Mouse (Mus musculus): ENCODE measurements around the gene Ube3c.
A peak's percentile ranks its signal among the peaks of the same experiment; 100 is the strongest.
"Not testable (repeated sequence)": the region's sequence is repeated elsewhere in the genome, so short reads cannot be mapped to it uniquely, and the experiment has no call there.

Gene Ube3c

DNA sequence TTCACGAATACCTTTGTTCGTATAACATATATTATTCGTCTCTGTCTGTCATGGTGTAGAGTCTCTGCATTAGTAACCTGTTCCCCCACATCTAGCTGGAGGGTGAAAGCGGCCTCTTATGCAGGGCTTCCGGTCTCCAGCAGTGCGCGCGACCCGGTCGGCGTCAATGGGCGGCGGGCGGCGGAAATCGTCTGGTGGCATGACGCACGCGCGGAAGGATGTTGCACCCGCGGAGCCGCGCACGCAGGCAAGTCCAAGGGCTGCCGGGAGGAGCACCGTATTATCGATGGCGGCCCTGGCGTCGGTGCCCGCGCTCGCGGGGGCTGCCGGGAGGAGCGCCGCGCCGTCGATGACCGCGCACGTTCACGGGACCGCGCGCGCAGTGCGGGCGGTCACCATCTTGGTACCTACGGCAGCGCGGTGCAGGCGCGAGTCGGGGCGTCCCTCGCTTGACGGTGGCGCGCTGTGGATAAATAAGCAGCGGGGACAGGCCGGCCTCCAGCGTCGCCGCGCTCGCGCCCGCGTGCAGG is at the start of gene Ube3c:
TSS of gene Ube3c (plus strand) at position 395 of the 530 bp plus-strand sequence.
- ATAC-seq (ENCODE audit: low TSS enrichment): peak; percentile 97

DNA sequence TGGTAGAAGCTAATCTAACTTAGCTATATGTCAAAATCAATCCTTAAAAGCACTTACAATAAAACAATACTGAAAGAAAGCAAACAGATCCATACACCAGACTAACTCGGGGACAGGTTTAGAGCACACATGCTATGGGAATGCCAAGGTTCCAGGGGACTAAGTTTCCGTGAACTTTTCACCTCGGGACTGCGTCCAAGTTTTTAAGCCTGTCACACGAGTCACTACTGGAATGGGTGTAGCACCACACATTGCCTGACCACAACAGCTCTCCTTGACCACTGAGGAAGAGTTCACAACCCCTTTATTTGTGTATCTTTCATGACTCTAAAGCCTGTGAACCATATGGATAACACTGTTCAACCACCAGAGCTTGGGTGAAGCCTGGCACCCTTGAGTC is 8.9 kb upstream of the Ube3c start:
- ATAC-seq (ENCODE audit: low TSS enrichment): no peak

DNA sequence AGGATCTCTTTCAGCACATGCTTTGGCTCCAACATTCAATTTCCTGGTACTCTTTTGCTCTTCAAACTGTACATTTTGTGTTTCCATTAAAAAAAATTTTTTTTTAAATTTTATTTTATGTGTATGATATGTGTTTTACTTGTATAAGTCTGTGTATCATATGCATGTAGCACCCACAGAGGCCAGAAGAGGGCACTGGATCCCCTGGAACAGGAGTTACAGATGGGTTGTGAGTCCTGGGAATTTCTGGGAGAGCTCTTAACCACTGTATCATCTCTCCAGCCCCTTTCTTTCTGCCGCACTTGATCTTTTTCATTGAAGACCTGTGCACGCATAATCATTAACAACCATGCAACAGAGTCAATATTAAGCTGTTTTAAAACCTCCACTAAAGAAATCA is 8.4 kb upstream of the Ube3c start:
- ATAC-seq (ENCODE audit: low TSS enrichment): no peak

DNA sequence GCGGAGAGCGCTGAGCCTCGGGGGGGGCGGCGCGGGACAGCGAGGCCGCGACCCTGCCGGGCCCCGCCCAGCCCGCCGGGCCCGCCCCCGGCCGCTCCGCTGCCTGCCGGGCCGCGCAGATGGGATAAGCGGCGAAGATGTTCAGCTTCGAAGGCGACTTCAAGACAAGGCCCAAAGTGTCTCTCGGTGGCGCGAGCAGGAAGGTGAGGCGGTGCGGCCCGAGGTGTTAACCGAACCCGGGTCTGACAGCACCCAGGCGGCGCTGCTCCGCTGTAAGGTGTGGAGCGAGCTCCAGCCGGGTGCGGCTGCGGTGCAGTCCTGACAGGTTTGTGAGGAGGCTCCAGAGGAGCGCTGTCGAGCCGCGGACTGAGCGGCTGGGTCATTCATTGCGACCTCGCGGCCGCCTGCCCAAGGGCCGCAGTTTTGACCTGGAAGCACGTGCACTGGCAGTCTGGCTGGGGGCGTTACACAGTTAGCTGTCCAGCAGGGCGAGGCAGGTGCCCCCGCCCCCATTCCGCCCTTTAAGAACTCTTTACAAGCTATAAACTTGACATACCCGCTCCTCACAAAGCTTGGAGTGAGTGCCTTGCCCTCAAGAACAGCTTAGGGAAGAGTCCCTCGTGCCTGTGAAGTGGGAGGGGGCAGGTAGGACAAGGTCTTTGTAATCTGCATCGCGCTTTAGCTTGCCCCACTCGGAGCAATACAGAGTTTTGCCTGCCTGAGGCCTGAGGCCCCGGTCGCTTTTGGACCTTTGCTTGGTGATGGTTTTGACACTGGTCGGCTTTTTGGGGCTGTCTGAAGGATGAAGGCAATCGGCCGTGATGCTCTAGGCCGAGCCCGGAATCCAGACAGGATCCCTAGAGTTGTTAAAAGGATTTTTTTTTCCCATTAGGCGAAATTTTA is 587 bp downstream of the Ube3c start:
- peak; percentile 54 for ATAC-seq (ENCODE audit: low TSS enrichment)

DNA sequence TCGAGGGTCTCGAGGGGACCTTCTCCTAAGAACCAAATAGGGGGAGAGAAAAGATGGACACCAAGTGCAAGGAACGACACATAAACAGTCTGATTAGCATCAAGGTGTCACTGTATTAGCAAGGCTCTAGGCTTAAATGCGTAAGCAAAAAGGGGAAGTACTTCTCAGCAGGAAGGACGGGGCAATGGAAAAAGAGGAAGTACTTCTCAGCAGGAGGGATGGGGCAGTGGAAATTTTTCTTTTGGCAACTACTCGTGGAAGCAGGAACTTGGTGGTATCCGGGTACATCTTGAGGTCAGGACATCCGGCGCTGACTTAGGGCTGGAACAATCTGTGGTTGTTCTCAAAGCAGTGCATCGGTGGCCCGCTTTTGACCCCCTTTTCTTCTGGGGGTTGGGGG is 5.2 kb downstream of the Ube3c start:
- not testable (repeated sequence) for ATAC-seq (ENCODE audit: low TSS enrichment)

DNA sequence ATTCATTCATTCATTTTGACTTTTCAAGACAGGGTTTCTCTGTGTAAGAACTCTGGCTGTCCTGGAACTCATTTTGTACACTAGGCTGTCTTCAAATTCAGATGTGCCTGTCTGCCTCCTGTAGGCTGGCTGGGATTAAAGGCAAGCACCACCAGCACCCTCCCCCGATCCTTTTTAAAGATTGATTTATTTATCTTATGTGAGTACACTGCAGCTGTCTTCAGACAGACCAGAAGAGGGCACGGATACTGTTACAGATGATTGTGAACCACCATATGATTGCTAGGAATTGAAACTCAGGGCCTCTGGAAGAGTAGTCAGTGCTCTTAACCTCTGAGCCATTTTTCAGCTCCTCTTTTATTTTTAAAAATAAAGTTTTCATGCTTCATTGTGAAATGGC is 6.0 kb downstream of the Ube3c start:
- ATAC-seq (ENCODE audit: low TSS enrichment): no peak

DNA sequence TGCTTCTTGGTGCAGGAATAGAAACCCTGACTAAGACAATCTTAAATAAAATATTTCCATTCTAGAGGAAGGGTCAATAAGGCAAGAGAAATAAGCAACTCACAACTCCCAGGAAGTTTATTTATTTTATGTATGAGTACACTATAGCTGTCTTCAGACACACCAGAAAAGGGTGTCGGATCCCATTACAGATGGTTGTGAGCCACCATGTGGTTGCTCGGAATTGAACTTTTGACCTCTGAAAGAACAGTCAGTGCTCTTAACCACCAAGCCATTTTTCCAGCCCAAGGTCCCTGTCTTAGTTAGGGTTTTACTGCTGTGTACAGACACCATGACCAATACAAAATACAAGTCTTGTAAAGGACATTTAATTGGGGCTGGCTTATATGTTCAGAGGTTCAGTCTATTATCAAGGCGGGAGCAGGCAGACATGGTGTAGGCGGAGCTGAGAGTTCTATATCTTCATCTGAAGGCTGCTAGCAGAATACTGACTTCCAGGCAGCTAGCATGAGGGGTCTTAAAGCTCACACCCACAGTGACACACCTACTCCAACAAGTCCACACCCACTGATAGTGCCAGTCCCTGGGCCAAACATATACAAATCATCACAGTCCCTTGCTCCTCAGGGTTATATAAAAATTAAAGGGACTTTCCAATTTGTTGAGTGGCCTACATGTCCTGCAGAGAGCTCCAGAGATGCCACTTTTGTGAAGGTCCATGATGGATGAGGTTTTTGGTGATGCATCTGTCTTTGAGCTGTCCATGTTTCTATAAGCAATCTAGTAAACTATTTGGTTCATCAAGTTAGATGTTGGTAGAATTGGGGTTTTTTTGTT is 9.0 kb downstream of the Ube3c start:
- no peak for ATAC-seq (ENCODE audit: low TSS enrichment)

DNA sequence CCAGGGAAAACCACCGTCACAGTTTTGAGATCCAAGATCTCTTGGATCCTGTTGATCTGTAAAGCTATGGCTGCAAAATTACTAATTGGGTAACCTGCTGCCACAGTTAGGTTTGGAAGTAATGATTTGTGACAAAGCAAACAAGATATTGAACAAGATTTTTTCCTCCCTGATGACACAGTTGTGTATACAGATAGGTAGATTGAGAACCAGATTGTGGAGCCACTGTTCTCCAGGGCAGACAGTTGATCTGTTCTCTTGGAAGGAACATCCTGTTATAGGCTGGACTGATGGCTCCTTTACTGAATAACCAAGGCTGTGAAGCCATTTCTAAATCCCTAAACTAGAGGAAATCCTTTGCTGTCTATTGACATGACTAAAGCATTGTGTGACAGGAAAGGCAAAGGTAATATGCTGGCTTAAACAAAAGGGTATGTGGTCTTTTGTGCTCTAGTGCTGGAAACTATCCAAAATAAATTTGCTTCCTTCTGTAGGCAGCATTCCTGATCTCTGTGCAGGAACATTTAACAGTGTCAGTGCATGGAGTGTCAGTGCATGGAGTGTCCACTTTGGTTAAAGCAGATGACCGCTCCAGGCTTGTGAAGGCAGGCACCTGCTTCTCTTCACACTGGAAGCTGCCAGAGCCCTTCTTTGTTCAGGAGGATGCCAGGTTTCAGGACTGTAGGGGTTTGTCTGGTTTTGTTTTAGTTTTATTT is 15.0 kb downstream of the Ube3c start:
- no peak for ATAC-seq (ENCODE audit: low TSS enrichment)

DNA sequence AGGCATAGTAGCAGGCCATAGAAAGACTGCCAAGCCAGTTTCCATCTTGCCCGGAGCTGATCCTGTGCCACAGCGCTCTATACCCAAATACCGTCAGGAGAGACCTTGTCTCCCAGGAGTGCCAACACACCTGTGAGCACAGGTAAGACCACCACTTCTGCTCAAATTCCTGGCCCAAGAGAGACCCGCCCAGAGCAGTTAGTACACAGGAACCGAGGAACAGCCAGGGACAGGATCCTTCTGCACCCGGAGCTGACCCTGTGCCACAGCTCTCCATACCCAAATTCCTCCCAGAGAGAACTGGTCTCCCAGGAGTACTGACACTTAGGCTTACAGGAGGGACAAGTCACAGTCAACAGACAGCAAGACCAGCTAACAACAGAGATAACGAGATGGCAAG is 23.1 kb downstream of the Ube3c start:
- ATAC-seq (ENCODE audit: low TSS enrichment): not testable (repeated sequence)

DNA sequence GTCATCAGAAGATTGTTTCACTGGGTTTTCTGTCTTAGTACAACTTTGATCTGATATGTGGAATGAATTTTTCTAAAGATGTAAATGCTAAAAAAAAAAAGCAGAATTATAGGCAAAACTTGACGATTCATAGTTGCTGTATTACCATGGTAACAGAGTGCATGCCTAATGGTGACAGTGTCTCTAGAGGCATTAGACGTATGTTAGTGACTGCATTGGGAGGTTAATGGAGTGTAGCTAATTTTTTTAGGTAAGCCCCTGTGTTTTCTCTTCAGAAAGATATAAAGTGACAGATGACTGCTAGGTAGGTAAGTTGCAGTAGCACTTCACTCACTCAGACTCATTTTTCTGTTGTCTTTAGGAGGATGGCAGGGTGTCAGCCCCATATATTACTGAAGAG is 37.5 kb downstream of the Ube3c start:
- no peak for ATAC-seq (ENCODE audit: low TSS enrichment)

DNA sequence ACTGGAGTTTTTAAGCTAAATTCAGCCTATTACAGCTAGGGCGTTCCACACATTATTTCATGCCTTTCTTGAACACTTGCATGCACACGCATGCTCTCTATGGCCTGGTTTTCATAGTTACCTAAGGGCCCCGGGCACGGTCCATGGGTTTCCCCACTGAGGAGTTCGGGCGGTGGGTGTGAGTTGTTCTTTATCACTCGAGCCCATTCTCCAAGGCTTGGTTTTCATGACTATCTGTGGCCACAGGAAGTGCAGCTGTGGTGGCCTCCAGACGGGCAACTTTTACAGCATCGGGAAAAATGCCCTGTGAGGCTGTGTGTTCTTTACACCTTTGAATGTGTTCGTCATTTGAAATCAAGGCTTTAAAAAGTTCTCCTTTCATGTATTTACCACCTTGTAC is 56.6 kb downstream of the Ube3c start:
- ATAC-seq (ENCODE audit: low TSS enrichment): no peak

DNA sequence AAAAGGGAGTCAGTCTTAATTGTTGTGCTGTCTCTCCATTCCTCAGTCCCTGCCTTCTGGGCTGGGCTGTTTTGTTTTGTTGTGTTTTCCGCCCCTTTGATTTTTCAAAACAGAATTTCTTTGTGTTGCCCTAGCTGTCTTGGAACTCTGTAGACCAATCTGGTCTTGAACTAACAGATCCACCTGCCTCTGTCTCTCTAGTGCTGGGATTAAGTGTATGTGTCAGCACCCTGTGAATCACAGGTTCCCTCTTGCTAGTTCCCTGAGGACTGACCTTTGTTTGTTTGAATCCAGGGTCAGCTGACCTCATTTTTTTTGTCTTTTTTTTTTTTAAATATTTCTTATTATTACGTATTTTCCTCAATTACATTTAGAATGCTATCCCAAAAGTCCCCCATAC is 60.9 kb downstream of the Ube3c start:
- ATAC-seq (ENCODE audit: low TSS enrichment): no peak

DNA sequence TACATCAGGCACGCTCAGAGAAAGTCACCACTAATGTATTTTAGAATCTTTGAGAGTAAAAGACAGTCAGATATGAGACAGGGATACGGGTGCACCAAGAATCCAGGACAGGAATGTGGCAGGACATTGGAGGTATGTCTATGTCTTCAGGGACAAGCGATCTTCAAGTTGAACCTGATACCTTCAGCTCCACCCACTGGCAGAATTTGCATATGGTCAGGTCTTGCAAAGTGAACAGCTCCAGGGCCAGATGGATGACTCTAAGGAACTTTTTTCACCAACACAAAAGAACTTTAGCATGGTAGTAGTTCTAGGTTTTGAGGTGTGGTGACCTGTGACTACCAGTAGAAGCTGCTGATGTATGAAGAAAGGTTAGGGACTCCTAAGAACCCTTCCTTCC is 62.7 kb downstream of the Ube3c start:
- ATAC-seq (ENCODE audit: low TSS enrichment): no peak

DNA sequence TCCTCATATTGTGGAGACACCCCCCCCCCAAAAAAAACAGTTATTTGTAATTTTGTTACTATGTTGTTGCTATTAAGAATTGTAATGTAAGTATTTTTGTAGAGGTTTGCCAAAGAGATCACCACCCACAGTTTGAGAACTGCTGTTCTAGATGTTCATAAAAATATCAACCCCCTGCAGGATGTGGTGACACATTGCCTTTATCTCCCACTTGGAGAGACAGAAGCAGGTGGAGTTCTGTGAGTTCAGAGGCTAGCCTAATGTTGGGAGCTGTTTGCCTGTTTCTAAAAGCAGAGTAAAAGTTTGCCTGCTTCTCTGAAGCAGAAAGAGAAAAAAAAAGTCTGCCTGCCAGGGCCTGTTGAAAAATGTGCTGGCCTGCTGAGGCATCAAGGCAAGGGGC is 67.3 kb downstream of the Ube3c start:
- no peak for ATAC-seq (ENCODE audit: low TSS enrichment)

DNA sequence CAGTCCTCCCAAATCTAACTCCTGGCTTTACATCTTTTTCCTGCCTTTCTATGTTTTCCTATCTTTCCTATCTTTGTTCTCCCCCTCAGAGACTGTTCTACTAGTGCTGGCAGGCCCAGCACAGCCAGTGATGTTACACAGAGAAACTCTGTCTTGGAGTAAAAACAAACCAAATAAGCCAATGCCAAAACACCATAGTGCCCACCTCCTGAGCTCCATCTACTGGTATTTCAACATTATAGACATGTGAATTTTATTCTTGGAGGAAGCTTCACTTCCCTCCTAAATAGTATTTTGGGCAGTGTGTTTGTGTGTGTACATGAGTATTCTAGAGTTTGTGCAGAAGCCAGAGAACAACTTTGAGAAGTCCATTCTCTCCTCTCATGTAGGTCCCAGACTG is 67.8 kb downstream of the Ube3c start:
- ATAC-seq (ENCODE audit: low TSS enrichment): no peak

DNA sequence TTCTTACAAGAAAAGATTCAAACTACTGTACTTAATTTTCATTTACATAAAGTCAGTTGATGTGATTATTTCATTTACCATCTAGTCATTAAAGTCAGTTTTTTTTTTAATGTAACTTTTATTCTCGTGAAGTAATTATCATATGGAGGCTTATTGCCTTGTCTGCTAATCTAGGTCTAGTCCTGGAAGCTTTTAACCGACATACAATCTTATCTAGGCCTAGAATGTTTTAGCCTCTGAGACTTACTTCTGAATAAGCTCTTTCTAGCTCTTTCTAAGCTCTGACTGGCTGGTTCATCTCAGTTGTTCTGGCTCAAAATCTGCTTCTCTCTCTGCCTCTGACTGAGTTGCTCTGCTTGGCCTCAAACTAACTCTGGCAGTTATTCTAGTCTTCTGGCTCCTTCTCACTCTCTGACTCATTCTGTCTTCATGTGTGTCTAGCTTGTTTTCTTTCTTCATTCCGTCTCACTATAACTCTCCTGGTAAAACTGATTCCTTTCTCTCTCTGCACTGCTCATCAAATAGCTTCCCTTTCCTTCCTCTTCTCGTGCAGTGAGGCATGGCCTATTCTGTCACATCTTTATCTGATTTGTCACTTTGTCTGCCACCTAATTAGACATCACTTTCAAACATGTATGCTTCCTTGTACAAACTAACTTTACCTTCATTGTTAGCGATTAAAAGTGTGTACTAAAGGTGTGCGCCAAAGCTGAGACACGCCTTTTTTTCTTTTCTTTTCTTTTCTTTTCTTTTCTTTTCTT is 72.3 kb downstream of the Ube3c start:
- peak; percentile 31; the same call in 1 of the 2 replicates for ATAC-seq (ENCODE audit: low TSS enrichment)

DNA sequence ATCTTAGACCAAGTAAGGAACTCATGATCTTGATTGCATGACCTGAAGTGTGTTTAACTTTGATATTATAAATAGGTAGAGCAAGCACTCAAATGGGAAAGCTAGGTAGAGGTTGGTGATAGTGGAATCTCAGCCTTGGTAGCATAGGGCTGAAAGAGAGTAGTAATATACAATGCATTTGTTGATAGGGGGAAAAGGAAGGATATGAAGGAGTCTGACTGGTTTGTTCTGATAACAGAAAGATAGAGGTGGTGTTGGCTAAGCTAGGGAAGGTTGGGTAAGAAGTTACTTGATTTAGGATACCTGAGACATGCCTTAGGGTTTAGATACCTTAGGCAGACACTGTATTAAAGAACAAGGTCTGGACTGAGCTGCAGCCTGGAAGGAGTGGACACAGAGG is 82.7 kb downstream of the Ube3c start:
- no peak for ATAC-seq (ENCODE audit: low TSS enrichment)

DNA sequence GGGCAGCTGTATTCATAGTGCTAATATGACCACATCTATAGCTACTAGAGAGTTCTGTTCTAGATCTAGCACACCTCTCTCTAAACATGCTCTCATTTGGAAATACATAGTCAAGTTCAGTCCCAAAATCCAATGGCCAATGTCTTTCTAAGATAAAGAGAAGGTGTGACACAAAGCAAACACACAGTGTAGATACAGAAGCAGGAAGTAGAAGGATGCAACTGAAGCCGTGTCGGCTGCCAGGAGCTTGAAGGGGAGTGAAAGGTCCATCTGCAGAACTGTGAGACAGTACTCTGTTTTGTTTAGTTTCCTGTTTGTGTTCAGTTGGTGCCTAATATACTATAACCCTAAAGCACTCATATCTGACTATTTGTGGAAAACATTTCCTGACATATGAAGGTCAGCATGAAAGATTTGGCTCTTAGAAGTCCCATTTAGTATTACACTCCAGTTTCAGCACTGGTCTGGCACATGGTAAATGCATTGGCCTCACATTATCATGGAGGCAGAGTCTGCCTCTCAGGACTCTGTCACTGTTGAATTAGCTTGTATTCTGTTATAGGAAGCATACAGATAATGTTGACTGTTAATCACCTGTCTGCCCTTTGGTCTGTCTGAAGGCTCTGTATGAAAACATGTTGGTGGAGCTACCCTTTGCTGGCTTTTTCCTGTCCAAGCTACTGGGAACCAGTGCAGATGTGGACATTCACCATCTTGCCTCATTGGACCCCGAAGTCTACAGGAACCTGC is 88.7 kb downstream of the Ube3c start:
- no peak for ATAC-seq (ENCODE audit: low TSS enrichment)

DNA sequence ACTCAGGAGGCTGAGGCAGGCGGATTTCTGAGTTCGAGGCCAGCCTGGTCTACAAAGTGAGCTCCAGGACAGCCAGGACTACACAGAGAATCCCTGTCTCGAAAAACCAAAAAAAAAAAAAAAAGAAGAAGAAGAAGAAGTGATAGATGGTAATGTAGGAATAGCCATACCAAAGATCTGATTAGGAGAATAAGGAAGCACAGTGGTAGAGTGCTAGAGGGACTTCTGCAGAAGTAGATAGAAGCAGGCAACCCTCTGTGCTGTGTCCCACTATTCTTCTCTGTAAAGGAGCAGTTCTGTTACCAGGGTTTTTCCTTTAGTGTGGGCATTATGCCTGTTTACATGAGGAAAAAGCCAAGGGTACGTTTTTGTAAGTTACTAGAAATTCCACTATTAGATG is 92.2 kb downstream of the Ube3c start:
- not testable (repeated sequence) for ATAC-seq (ENCODE audit: low TSS enrichment)

DNA sequence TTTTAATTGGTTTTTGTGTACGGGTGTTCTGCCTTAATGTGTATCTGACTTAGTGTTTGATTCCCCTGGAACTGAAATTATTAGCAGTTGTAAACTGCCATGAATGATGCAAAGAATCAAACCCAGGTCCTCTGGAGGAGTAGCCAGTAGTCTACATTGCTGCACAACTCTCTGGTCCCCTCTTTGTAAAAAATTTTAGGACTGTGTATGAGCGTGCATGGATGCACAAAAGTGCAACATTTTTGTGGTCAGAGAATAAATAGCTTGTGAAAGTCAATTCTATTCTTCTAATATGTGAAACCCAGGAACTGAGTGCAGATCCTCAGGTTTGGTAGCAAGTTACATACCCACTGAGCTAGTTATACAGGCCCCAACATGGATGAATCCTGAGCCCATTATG is 96.3 kb downstream of the Ube3c start:
- no peak for ATAC-seq (ENCODE audit: low TSS enrichment)

DNA sequence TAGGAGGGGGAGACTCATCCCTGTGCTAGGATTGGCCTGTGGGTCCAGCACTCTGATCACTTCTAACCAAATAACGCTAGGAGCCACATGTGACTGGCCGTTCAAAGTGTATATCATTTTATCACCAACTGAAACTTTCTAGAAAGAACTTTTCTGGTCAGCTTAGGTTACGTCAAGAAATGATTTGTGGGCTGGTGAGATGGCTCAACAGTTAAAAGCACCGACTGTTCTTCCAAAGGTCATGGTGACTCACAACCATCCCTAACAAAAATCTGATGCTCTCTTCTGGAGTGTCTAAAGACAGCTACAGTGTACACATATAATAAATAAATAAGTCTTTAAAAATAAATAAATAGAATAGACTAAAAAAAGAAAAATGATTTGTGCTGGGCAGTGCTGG is 103.5 kb downstream of the Ube3c start:
- ATAC-seq (ENCODE audit: low TSS enrichment): no peak

All from frontal cortex, adult (tissue).